Mouse (Mus musculus) heart, postnatal 0 days (tissue): Measurements from ENCODE around the gene Pde8a.

ENCODE experiments used
- CTCF ChIP-seq: IDR thresholded peaks from 2 replicates; pipeline ENCODE4 v1.5.1; 2016; ENCODE audit warnings: antibody characterized with exemption, control low read depth, low read depth
- EP300 ChIP-seq: IDR thresholded peaks from 2 replicates; pipeline ENCODE4 v1.6.1; 2016; ENCODE audit warnings: antibody characterized with exemption, low read depth

DNA sequence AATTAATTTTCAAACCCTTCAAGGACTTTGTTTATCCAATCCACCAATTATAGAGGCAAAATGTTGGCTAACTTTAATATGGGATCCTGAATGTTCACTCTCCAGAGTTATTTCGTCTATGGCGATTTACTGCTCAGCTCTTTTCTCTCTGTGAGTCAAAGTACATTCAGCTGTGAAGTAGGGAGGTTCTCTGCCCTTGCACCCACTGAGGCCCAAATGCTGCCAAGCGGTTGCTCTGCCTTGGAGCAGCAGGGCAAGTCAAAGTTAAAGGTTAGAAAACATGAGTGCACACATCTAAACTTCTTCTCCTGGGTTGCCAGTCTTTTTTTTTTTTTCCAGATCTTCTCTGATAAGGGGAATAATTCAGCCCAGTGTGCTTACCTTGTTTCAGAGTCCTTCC, 43.4 kb downstream of the Pde8a start:
- no peak for TF ChIP-seq CTCF
- no peak for TF ChIP-seq EP300
